Mouse (Mus musculus): ENCODE measurements around the gene Mok.
"Not testable (repeated sequence)": the region's sequence is repeated elsewhere in the genome, so short reads cannot be mapped to it uniquely, and the experiment has no call there.

Gene Mok

GRCm38 (mm10) chr12:110840348-110841198, at the start of gene Mok:
Mok (minus strand) TSS chr12:110840939.
- peak; percentile 95 for DNase-seq

- peak; percentile 98 for DNase-seq
Measured at GRCm38 (mm10) chr12:110889036-110890020, 48.6 kb upstream of the Mok start, which contains the start of the genes Cinp and Tecpr2. Cinp (minus strand) TSS chr12:110889145. Tecpr2 (plus strand) TSS chr12:110889264.

GRCm38 (mm10) chr12:110888606-110889005, 47.9 kb upstream of the Mok start:
- no peak for DNase-seq

GRCm38 (mm10) chr12:110888106-110888505, 47.4 kb upstream of the Mok start:
- DNase-seq: no peak

- no peak for DNase-seq
Measured at GRCm38 (mm10) chr12:110885251-110885650, 44.5 kb upstream of the Mok start.

- DNase-seq: no peak
Measured at GRCm38 (mm10) chr12:110882291-110882690, 41.6 kb upstream of the Mok start.

- no peak for DNase-seq
Measured at GRCm38 (mm10) chr12:110875351-110875750, 34.6 kb upstream of the Mok start.

GRCm38 (mm10) chr12:110871247-110871646, 30.5 kb upstream of the Mok start:
- DNase-seq: no peak

GRCm38 (mm10) chr12:110870107-110870506, 29.4 kb upstream of the Mok start:
- no peak for DNase-seq

GRCm38 (mm10) chr12:110865989-110866388, 25.2 kb upstream of the Mok start:
- peak; percentile 61 for DNase-seq

GRCm38 (mm10) chr12:110865571-110865970, 24.8 kb upstream of the Mok start:
- DNase-seq: no peak

GRCm38 (mm10) chr12:110864008-110864407, 23.3 kb upstream of the Mok start:
- no peak for DNase-seq

GRCm38 (mm10) chr12:110861256-110861655, 20.5 kb upstream of the Mok start:
- DNase-seq: no peak

- DNase-seq: no peak
Measured at GRCm38 (mm10) chr12:110860293-110860692, 19.6 kb upstream of the Mok start.

GRCm38 (mm10) chr12:110858681-110859080, 17.9 kb upstream of the Mok start:
- not testable (repeated sequence) for DNase-seq

GRCm38 (mm10) chr12:110857196-110857595, 16.5 kb upstream of the Mok start:
- DNase-seq: no peak

- peak; percentile 9 for DNase-seq
Measured at GRCm38 (mm10) chr12:110854786-110855737, 14.3 kb upstream of the Mok start.

- DNase-seq: peak; percentile 14
Measured at GRCm38 (mm10) chr12:110851923-110852322, 11.2 kb upstream of the Mok start.

GRCm38 (mm10) chr12:110851414-110851813, 10.7 kb upstream of the Mok start:
- DNase-seq: peak; percentile 34

GRCm38 (mm10) chr12:110850929-110851256, 10.2 kb upstream of the Mok start:
- DNase-seq: no peak

- DNase-seq: peak; percentile 87
Measured at GRCm38 (mm10) chr12:110850010-110850928, 9.5 kb upstream of the Mok start, which contains the start of gene Zfp839. Zfp839 (plus strand) TSS chr12:110850253.

Data from cerebellum, adult 9-10 months (tissue).